Mouse (Mus musculus): Measurements from ENCODE around the gene Astn1. TPM values are rescaled to one million over a fixed set of nuclear protein-coding genes. Genes with fewer than 3 reads are reported as not detected.
A peak's percentile ranks its signal among the peaks of the same experiment; 100 is the strongest.

Gene Astn1
- total and polyA plus RNA-seq, 3 experiments, result 0.35 to 0.42 TPM; not detected in 1

GRCm38 (mm10) chr1:158328839-158329238 is 33.2 kb upstream of the Astn1 start:
- Histone ChIP-seq H3K27me3 (replicated peaks) (no peaks in the 10 kb centered on the region), H3K4me2 (ENCODE audit: insufficient read depth, low read depth, poor library complexity, severe bottlenecking) (no peak overlapping the region), H3K27ac (ENCODE audit: insufficient read depth, low read depth) (no peak overlapping the region), H3K4me3 (replicated peaks in 1 of 3; ENCODE audit: low read depth in 2 of 3, low read length in 2 of 3, poor library complexity in 1 of 3) (no peak overlapping the region), H3K4me1 (ENCODE audit: control insufficient read depth in 1 of 2, insufficient read depth in 2 of 2) (no peaks in the 10 kb centered on the region), H3K36me3 (replicated peaks in 1 of 2; ENCODE audit: control insufficient read depth in 1 of 2, insufficient read depth in 1 of 2, low read length in 1 of 2) (no peaks in the 10 kb centered on the region), H3K79me2 (replicated peaks; ENCODE audit: control insufficient read depth, extremely low read depth, insufficient read depth, poor library complexity, severe bottlenecking) (no peaks in the 10 kb centered on the region), H3K9me3 (replicated peaks; ENCODE audit: low read length) (no peaks in the 10 kb centered on the region), H3K9ac (ENCODE audit: insufficient read depth, low read depth) (no peak overlapping the region)
- DNase-seq (ENCODE audit: extremely low read depth), result no peak
- in situ Hi-C loops (cut with MboI; ENCODE audit: low pct_ligation_motif_present, low pct_unique_long_range_greater_than_20kb, low sequenced_read_pairs), result no loop called here
- dilution Hi-C loops (cut with MboI; ENCODE audit: extremely low pct_ligation_motif_present, extremely low pct_unique_long_range_greater_than_20kb, low sequenced_read_pairs), result no loop called here
- TF ChIP-seq HCFC1 (IDR thresholded peaks at IDR 0.05; ENCODE audit: low read depth, low read length) (no peak), ETS1 (conservative IDR thresholded peaks at IDR 0.05; ENCODE audit: low read depth, low read length) (no peak), POLR2AphosphoS2 (IDR thresholded peaks at IDR 0.05; ENCODE audit: low read depth, low read length) (no peak), GABPA (IDR thresholded peaks at IDR 0.05; ENCODE audit: insufficient replicate concordance, low read depth, low read length) (no peak), MAX (IDR thresholded peaks at IDR 0.05; ENCODE audit: low read length) (no peak), MXI1 (IDR thresholded peaks at IDR 0.05; ENCODE audit: low read depth, low read length) (no peak), USF2 (conservative IDR thresholded peaks at IDR 0.05; ENCODE audit: low read depth, low read length) (no peak), ZNF384 (IDR thresholded peaks at IDR 0.05; ENCODE audit: low read depth, low read length) (no peak), ZC3H11A (IDR thresholded peaks at IDR 0.05; ENCODE audit: low read depth, low read length) (no peak), ZMIZ1 (IDR thresholded peaks at IDR 0.05; ENCODE audit: low read depth, low read length) (no peak), NELFE (IDR thresholded peaks at IDR 0.05; ENCODE audit: low read depth, low read length) (no peak), MAFK (IDR thresholded peaks at IDR 0.05; ENCODE audit: insufficient replicate concordance, low read length) (no peak), MEF2A (IDR thresholded peaks at IDR 0.05; ENCODE audit: borderline replicate concordance, low read depth, low read length) (no peak), BHLHE40 (IDR thresholded peaks at IDR 0.05; ENCODE audit: low read depth, low read length) (no peak), TCF12 (IDR thresholded peaks at IDR 0.05; ENCODE audit: low read depth, low read length) (no peak)

GRCm38 (mm10) chr1:158343243-158343714 is 18.8 kb upstream of the Astn1 start:
- H3K9ac ChIP-seq (ENCODE audit: insufficient read depth, low read depth), result no peak overlapping the region
- H3K36me3 ChIP-seq (replicated peaks in 1 of 2; ENCODE audit: control insufficient read depth in 1 of 2, insufficient read depth in 1 of 2, low read length in 1 of 2), result no peaks in the 10 kb centered on the region
- peaks cover 2% of the 10 kb centered on the region for H3K9me3 ChIP-seq (replicated peaks; ENCODE audit: low read length)
- no peaks in the 10 kb centered on the region for H3K4me1 ChIP-seq (ENCODE audit: control insufficient read depth in 1 of 2, insufficient read depth in 2 of 2)
- H3K4me2 ChIP-seq (ENCODE audit: insufficient read depth, low read depth, poor library complexity, severe bottlenecking), result no peak overlapping the region
- peaks cover 1% of the 10 kb centered on the region for H3K27me3 ChIP-seq (replicated peaks)
- no peaks in the 10 kb centered on the region for H3K79me2 ChIP-seq (replicated peaks; ENCODE audit: control insufficient read depth, extremely low read depth, insufficient read depth, poor library complexity, severe bottlenecking)
- no peak overlapping the region for H3K27ac ChIP-seq (ENCODE audit: insufficient read depth, low read depth)
- in situ Hi-C loops (cut with MboI; ENCODE audit: low pct_ligation_motif_present, low pct_unique_long_range_greater_than_20kb, low sequenced_read_pairs) (no loop called here), dilution Hi-C loops (cut with MboI; ENCODE audit: extremely low pct_ligation_motif_present, extremely low pct_unique_long_range_greater_than_20kb, low sequenced_read_pairs) (no loop called here)
- TF ChIP-seq RAD21 (IDR thresholded peaks at IDR 0.05; ENCODE audit: low read depth, low read length) (peak; percentile 49), SMC3 (IDR thresholded peaks at IDR 0.05; ENCODE audit: low read depth, low read length) (peak; percentile 32), BHLHE40 (IDR thresholded peaks at IDR 0.05; ENCODE audit: low read depth, low read length) (no peak), CTCF (conservative IDR thresholded peaks at IDR 0.05 in 1 of 2, IDR thresholded peaks at IDR 0.05 in 1 of 2; ENCODE audit: low read depth in 2 of 2, low read length in 2 of 2) (peak in 1 of 2 experiments; percentile 48; a peak in 2 of 4 replicates), ETS1 (conservative IDR thresholded peaks at IDR 0.05; ENCODE audit: low read depth, low read length) (no peak)
- H3K4me3 ChIP-seq (replicated peaks in 1 of 3; ENCODE audit: low read depth in 2 of 3, low read length in 2 of 3, poor library complexity in 1 of 3), result no peak overlapping the region
- DNase-seq (ENCODE audit: extremely low read depth), result no peak

Measured in CH12.LX (cell line).